Mouse (Mus musculus) bone marrow, adult 2 months (tissue): Measurements from ENCODE around the gene Zfp598.
A peak's percentile ranks its signal among the peaks of the same experiment; 100 is the strongest.

Experiments used
- CTCF ChIP-seq: fragments of 200-500 bp; IDR thresholded peaks from 2 replicates; pipeline ENCODE4 v1.5.1; 2011; ENCODE audit warnings: low read length, control low read depth; ENCODE audit not compliant: control insufficient read depth, insufficient read depth
- POLR2A ChIP-seq: fragments of 200-500 bp; IDR thresholded peaks from 2 replicates; pipeline ENCODE4 v1.6.1; 2011; ENCODE audit warnings: low read depth, mild to moderate bottlenecking, control low read depth, low read length, borderline replicate concordance; ENCODE audit not compliant: control insufficient read depth

GRCm38 (mm10) chr17:24686514-24686913 lies 17.0 kb downstream of the Zfp598 start:
- peak; percentile 2; the same call in 1 of the 2 replicates for TF ChIP-seq CTCF
- TF ChIP-seq POLR2A = no peak
